Mouse (Mus musculus): ENCODE data around the gene Ankrd65.
"Not testable (repeated sequence)": the region's sequence is repeated elsewhere in the genome, so short reads cannot be mapped to it uniquely, and the experiment has no call there.

The Ankrd65 gene

GRCm38 (mm10) chr4:155790021-155790489, at the start of gene Ankrd65:
Gene Ankrd65, plus strand, starts transcription at chr4:155790439.
- no peak for DNase-seq

- not testable (repeated sequence) for DNase-seq
Measured at GRCm38 (mm10) chr4:155740681-155741080, 49.6 kb upstream of the Ankrd65 start.

GRCm38 (mm10) chr4:155742684-155743083, 47.6 kb upstream of the Ankrd65 start:
- no peak for DNase-seq

DNA sequence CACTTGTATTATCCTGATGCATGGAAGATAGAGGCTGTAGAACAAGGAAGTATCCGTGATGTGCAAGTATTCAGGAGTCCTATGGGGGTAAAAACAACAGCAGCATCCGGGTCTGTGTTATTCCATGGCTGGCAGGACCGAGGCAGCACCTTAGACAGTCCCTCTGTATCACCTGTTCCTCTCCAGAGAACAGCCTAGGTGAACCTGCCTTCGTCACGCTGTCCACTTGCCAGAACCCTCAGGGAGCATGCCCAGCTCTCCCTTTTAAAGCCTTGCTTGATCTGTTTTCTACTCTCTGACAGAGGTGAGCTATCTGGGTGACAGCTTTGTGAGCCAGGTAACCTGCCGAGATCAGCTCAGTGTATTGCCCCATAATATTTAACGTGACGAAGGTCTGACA, 45.8 kb upstream of the Ankrd65 start:
- no peak for DNase-seq

- DNase-seq: no peak
Measured at GRCm38 (mm10) chr4:155745136-155745535, 45.1 kb upstream of the Ankrd65 start.

DNA sequence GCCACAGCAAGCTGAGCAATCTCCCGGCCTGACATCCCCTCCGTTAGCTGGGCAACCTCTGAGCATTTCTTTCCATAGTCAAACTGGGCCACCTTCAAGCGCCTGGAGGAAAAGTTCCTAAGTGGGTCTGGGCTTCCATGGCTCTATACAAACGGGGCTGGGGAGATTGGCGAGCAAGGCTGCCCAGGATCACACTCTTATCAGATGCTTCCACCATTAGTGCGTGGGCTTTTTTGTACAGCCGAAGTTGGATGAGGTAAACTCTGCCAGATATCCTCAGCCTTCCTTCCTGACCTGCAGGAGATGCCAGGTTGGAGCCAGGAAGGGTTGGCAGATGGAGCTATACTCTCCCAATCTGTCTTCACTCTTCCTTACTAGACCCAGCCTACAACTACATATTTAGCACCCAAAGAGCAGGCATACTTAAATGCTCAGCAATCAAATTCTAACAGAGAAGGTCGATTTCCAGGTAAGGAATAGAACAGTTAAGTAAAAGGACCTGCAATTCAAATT, 44.1 kb upstream of the Ankrd65 start:
- no peak for DNase-seq

GRCm38 (mm10) chr4:155746575-155747490, 43.4 kb upstream of the Ankrd65 start:
- DNase-seq: no peak

DNA sequence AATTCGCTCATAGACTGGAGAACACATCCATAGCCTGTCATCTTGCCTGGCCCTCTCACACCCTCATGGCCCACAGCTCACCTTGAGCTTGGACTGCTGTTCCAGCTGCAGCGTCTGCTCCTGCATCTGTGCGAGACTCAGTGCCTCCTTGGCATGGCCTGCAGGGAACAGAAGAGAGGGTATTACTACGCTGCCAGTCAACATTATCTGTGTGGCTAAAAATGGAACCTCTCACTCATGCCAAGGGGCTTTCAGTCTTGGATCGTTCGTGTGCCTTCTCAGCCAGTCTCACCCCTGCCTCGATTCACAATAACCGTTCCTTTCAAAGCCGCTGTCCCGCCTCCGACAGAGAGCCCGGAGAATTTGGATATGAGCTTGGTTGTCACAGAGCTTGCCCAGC, 33.2 kb upstream of the Ankrd65 start:
- DNase-seq: no peak

DNA sequence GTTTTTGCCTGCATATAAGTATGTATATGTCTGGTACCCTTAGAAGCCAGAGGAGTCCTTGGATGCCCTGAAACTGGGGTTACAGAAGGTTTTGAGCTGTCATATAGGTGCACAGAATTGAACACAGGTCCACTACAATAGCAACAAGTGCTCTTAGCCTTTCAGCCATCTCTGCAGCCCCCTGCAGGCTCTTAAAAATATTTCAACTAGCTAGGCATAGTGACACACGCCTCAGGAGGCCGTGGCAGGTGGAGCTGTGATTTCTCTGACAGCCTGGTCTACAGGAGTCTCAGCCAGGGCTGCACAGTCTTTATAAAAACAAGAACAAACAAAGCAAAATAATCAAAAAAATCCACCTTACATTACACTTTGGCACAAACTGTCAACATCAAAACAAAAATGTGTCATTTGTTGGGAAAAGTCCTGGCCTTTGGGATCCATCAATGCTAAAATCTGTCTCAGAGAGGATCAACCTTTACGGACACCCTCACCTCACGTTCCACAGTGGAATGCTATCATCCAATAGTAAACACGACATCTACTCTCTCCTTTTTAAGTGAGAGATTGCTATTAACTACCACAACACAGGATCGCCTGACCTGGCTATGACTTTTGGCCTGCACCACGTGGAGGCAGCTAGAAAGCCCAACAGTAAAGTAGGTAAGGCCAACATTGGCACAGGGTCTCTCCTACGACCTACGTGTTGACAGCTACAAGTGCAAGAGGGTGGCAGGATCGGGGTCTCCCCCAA, 30.2 kb upstream of the Ankrd65 start:
- DNase-seq: no peak

DNA sequence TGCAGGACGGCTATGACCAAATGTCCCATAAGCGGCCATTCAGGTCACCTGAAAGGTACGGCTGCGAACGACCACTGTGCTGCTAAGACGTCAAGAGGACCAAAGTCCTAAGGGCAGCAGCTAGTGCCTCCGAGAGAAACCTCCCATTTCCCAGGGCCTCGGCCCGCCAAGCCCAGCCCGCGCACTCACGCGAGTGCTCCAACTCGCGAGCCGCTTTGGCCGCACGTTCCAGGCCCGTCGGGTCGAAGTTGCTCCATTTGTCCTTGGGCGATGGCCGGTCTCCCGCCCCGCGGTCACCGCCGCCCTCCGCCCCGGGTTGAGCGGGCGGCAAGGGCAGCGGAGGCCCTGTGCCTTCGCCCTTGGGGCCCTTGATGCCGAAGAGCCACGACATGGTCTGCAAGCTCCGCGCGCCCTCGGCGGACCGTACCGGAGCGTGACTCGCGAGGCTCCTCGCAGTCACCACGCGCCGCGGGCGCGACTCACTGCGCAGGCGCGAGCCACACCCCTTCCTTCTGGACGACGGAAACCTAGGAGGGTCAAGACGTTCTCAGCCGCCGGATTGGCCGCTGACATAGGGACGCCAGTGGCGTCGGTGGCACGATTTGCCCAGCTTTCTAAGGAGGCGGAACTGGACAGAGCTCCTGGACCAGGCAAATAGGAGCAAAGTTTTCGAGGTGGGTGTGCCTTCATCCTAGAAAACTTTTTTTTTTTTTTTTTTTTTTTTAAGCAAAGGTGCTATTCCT, 29.5 kb upstream of the Ankrd65 start, which contains the start of gene Atad3a:
Gene Atad3a (minus strand): TSS at position 481 of the 743 bp plus-strand sequence.
- DNase-seq: peak; percentile 96

- no peak for DNase-seq
Measured at GRCm38 (mm10) chr4:155761356-155762099, 28.7 kb upstream of the Ankrd65 start.

DNA sequence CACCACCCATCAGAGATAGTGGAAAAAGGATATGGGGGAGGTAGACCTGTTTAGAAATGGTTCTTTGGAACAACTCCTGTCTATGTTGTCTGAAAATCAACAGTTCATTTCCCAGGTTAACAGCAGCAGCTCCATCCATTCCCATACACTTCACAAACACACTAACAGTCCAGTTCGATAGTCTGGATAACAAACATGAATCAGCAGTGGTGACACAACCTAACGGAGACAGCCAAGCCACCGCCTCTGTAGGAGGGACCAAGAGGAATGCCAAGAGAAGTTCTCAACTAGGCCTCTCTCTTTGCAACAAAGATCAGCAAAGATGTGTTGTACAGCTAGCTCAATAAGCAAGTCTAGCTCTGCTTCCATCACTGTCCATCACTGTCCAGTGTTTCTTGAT, 27.9 kb upstream of the Ankrd65 start:
- DNase-seq: no peak

DNA sequence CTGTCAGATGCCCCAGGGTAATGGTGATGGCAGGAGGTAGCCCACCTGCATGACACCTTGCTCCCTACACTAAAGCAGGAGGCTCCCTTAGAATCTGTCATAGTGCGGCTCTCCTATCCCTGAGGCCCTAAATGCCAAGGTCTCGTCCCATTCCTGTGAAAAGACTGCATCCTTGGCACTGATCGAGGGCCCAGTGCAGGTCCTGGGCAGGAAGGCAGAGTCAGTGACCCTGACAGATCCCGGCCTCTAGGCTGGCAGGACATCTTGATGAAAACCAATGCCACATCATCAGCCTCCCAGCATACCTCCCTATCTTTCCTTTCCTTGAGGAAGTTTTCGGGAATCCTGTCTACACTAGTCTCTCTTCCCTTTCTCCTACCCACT, 20.8 kb upstream of the Ankrd65 start:
- no peak for DNase-seq

GRCm38 (mm10) chr4:155769880-155770512, 20.2 kb upstream of the Ankrd65 start:
- peak; percentile 89 for DNase-seq

DNA sequence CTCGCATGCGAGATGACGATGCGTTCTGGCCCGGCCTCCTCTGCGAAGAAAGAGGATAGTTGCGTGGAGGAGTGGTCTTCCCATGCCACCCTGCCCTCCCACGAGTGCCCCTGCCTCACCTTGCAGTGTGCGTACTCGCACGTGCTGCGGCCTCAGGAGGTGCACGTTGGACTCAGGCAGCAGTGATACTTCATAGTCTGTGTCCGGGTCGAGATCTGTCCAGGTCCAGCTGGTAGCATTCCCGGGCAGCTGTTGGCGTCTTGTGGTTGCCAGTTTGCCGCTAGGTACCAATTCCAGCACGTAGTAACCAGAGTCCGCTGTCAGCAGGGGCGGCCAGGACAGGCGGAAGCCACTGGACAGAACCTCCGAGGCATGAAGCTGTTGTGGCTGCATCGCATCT, 19.6 kb upstream of the Ankrd65 start:
- DNase-seq: no peak

GRCm38 (mm10) chr4:155771706-155772105, 18.5 kb upstream of the Ankrd65 start:
- no peak for DNase-seq

- DNase-seq: no peak
Measured at GRCm38 (mm10) chr4:155772786-155773185, 17.5 kb upstream of the Ankrd65 start.

DNA sequence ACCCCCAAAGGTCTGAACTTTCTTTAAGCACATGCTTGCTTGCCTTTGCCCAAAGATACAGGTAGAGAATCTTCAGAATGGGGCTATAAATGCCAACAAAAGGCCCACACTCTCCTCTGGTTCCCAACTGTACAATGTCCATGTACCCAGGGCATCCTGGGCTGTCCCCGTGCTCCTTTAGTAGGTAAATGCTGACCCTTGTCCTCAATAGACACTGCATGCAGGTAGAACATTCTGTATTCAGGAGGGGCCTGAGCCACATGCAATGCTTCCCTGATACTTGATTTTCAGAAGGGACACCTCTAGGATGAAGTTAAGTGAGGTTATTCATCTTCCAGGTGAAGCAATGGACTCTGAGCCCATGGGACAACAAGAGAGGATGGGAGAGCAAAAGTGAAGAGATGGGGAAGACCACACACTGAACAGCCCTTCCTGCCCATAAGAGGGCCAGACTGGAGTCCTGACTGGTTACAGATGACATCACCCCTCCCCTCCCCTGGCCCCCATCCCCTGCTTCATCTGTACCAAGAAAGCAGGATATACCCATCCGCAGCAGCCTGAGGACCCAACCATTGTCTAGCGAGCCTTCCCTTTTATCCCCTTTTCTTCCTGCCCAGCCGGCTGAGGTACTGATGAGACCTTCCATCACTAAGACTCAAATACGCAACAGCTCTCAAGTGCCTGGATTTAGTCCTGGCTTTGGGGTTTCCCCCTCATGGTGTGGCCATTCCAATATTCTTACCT, 16.7 kb upstream of the Ankrd65 start:
- DNase-seq: no peak

DNA sequence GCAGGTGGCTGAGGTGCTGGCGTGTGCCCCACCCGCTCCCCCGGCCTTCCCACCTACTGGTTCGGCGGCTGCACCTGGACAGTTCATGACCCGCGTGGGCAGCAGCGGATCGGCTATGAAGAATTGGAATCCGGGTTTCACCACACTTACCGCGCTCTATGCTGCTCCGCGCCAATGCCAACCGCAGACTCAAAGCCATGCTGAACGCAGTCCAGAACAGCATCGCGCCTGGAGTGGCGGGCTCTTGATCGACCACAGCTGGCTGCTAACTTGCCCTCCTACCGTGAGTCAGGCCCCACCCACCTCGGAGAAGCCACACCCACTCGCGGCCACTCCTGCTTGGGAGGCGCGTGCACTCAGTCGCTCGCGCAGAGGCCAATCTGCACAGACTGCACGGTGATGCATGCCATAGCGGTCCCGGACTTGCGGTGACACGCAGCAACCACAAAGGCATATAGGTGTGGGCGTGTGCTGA, 15.9 kb upstream of the Ankrd65 start, which contains the start of gene Vwa1:
Gene Vwa1 (minus strand): TSS at position 419 of the 475 bp plus-strand sequence.
- peak; percentile 87 for DNase-seq

GRCm38 (mm10) chr4:155774971-155775740, 15.1 kb upstream of the Ankrd65 start:
- peak; percentile 33 for DNase-seq

Measured in right cerebral cortex, postnatal 25 days (tissue).